Mouse (Mus musculus): ENCODE measurements around the gene Rars. TPM values are rescaled to one million over a fixed set of nuclear protein-coding genes. Genes with fewer than 3 reads are reported as not detected.
A peak's percentile ranks its signal among the peaks of the same experiment; 100 is the strongest.
"Not testable (repeated sequence)": the region's sequence is repeated elsewhere in the genome, so short reads cannot be mapped to it uniquely, and the experiment has no call there.

Gene Rars
- total and polyA plus RNA-seq, 3 experiments: 169 to 338 (median 280) TPM

- H3K4me2 ChIP-seq (ENCODE audit: insufficient read depth, low read depth, poor library complexity, severe bottlenecking); H3K9me3 ChIP-seq (replicated peaks; ENCODE audit: low read length); dilution Hi-C loops (cut with MboI; ENCODE audit: extremely low pct_ligation_motif_present, extremely low pct_unique_long_range_greater_than_20kb, low sequenced_read_pairs); H3K4me3 ChIP-seq (replicated peaks in 1 of 3; ENCODE audit: low read depth in 2 of 3, low read length in 2 of 3, poor library complexity in 1 of 3); H3K27me3 ChIP-seq (replicated peaks); in situ Hi-C loops (cut with MboI; ENCODE audit: low pct_ligation_motif_present, low pct_unique_long_range_greater_than_20kb, low sequenced_read_pairs); H3K79me2 ChIP-seq (replicated peaks; ENCODE audit: control insufficient read depth, extremely low read depth, insufficient read depth, poor library complexity, severe bottlenecking); H3K9ac ChIP-seq (ENCODE audit: insufficient read depth, low read depth): not testable (repeated sequence)
- TF ChIP-seq ETS1 (conservative IDR thresholded peaks at IDR 0.05; ENCODE audit: low read depth, low read length) (peak; percentile 75), ELF1 (IDR thresholded peaks at IDR 0.05; ENCODE audit: low read depth, low read length) (0 out of 2 replicates have a peak, but pooled peaks have one; percentile 40), MEF2A (IDR thresholded peaks at IDR 0.05; ENCODE audit: borderline replicate concordance, low read depth, low read length) (0 out of 2 replicates have a peak, but pooled peaks have one; percentile 10), TCF12 (IDR thresholded peaks at IDR 0.05; ENCODE audit: low read depth, low read length) (peak; percentile 65; the same call in 1 of the 2 replicates)
- Histone ChIP-seq H3K4me1 (ENCODE audit: control insufficient read depth in 1 of 2, insufficient read depth in 2 of 2) (peaks cover 11 to 31% of the 10 kb centered on the region in 2 experiments), H3K36me3 (replicated peaks in 1 of 2; ENCODE audit: control insufficient read depth in 1 of 2, insufficient read depth in 1 of 2, low read length in 1 of 2) (peaks cover 17 to 42% of the 10 kb centered on the region in 2 experiments), H3K27ac (ENCODE audit: insufficient read depth, low read depth) (0 out of 2 replicates have a peak overlapping the region, but pooled peaks have one; percentile 15)
- DNase-seq (ENCODE audit: extremely low read depth): peak; percentile 74
Measured at GRCm38 (mm10) chr11:35792800-35793199, 41.5 kb downstream of the Rars start.

GRCm38 (mm10) chr11:35788443-35788842 lies 45.9 kb downstream of the Rars start:
- Histone ChIP-seq H3K36me3 (replicated peaks in 1 of 2; ENCODE audit: control insufficient read depth in 1 of 2, insufficient read depth in 1 of 2, low read length in 1 of 2) (peaks cover 41 to 74% of the 10 kb centered on the region in 2 experiments), H3K9ac (ENCODE audit: insufficient read depth, low read depth) (no peak overlapping the region), H3K4me1 (ENCODE audit: control insufficient read depth in 1 of 2, insufficient read depth in 2 of 2) (peaks cover 9 to 22% of the 10 kb centered on the region in 2 experiments), H3K4me2 (ENCODE audit: insufficient read depth, low read depth, poor library complexity, severe bottlenecking) (no peak overlapping the region), H3K79me2 (replicated peaks; ENCODE audit: control insufficient read depth, extremely low read depth, insufficient read depth, poor library complexity, severe bottlenecking) (peaks cover 7% of the 10 kb centered on the region), H3K4me3 (replicated peaks in 1 of 3; ENCODE audit: low read depth in 2 of 3, low read length in 2 of 3, poor library complexity in 1 of 3) (no peak overlapping the region), H3K27me3 (replicated peaks) (no peaks in the 10 kb centered on the region), H3K27ac (ENCODE audit: insufficient read depth, low read depth) (no peak overlapping the region), H3K9me3 (replicated peaks; ENCODE audit: low read length) (peaks cover 6% of the 10 kb centered on the region)
- in situ Hi-C loops (cut with MboI; ENCODE audit: low pct_ligation_motif_present, low pct_unique_long_range_greater_than_20kb, low sequenced_read_pairs) (no loop called here), dilution Hi-C loops (cut with MboI; ENCODE audit: extremely low pct_ligation_motif_present, extremely low pct_unique_long_range_greater_than_20kb, low sequenced_read_pairs) (no loop called here)
- no peak for DNase-seq (ENCODE audit: extremely low read depth)
- TF ChIP-seq ETS1 (conservative IDR thresholded peaks at IDR 0.05; ENCODE audit: low read depth, low read length): no peak

GRCm38 (mm10) chr11:35784537-35784936 lies 49.8 kb downstream of the Rars start:
- dilution Hi-C loops (cut with MboI; ENCODE audit: extremely low pct_ligation_motif_present, extremely low pct_unique_long_range_greater_than_20kb, low sequenced_read_pairs): no loop called here
- H3K27ac ChIP-seq (ENCODE audit: insufficient read depth, low read depth): no peak overlapping the region
- DNase-seq (ENCODE audit: extremely low read depth): no peak
- in situ Hi-C loops (cut with MboI; ENCODE audit: low pct_ligation_motif_present, low pct_unique_long_range_greater_than_20kb, low sequenced_read_pairs): no loop called here
- H3K4me3 ChIP-seq (replicated peaks in 1 of 3; ENCODE audit: low read depth in 2 of 3, low read length in 2 of 3, poor library complexity in 1 of 3): no peak overlapping the region
- peaks cover 53 to 84% of the 10 kb centered on the region in 2 experiments for H3K36me3 ChIP-seq (replicated peaks in 1 of 2; ENCODE audit: control insufficient read depth in 1 of 2, insufficient read depth in 1 of 2, low read length in 1 of 2)
- peaks cover 7% of the 10 kb centered on the region for H3K79me2 ChIP-seq (replicated peaks; ENCODE audit: control insufficient read depth, extremely low read depth, insufficient read depth, poor library complexity, severe bottlenecking)
- no peak for TF ChIP-seq KAT2A (IDR thresholded peaks at IDR 0.05; ENCODE audit: insufficient replicate concordance, low read length)
- TF ChIP-seq UBTF (IDR thresholded peaks at IDR 0.05; ENCODE audit: low read depth, low read length): no peak
- no peak for TF ChIP-seq HCFC1 (IDR thresholded peaks at IDR 0.05; ENCODE audit: low read depth, low read length)
- TF ChIP-seq SIN3A (IDR thresholded peaks at IDR 0.05; ENCODE audit: low read length): no peak
- no peak for TF ChIP-seq MEF2A (IDR thresholded peaks at IDR 0.05; ENCODE audit: borderline replicate concordance, low read depth, low read length)
- no peak for TF ChIP-seq BHLHE40 (IDR thresholded peaks at IDR 0.05; ENCODE audit: low read depth, low read length)
- no peak for TF ChIP-seq CTCF (conservative IDR thresholded peaks at IDR 0.05 in 1 of 2, IDR thresholded peaks at IDR 0.05 in 1 of 2; ENCODE audit: low read depth in 2 of 2, low read length in 2 of 2)
- no peak for TF ChIP-seq POLR2A (IDR thresholded peaks at IDR 0.05; ENCODE audit: low read depth, low read length)
- no peak for TF ChIP-seq NELFE (IDR thresholded peaks at IDR 0.05; ENCODE audit: low read depth, low read length)
- TF ChIP-seq POLR2AphosphoS2 (IDR thresholded peaks at IDR 0.05; ENCODE audit: low read depth, low read length): no peak
- TF ChIP-seq USF2 (conservative IDR thresholded peaks at IDR 0.05; ENCODE audit: low read depth, low read length): no peak
- no peak for TF ChIP-seq USF1 (IDR thresholded peaks at IDR 0.05; ENCODE audit: low read depth, low read length)
- no peak for TF ChIP-seq ZC3H11A (IDR thresholded peaks at IDR 0.05; ENCODE audit: low read depth, low read length)
- H3K4me1 ChIP-seq (ENCODE audit: control insufficient read depth in 1 of 2, insufficient read depth in 2 of 2): 0 out of 4 replicates have a peak, but pooled peaks cover 0 to 3% of the 10 kb centered on the region in 2 experiments
- peaks cover 6% of the 10 kb centered on the region for H3K9me3 ChIP-seq (replicated peaks; ENCODE audit: low read length)
- no peak overlapping the region for H3K4me2 ChIP-seq (ENCODE audit: insufficient read depth, low read depth, poor library complexity, severe bottlenecking)
- no peaks in the 10 kb centered on the region for H3K27me3 ChIP-seq (replicated peaks)
- no peak overlapping the region for H3K9ac ChIP-seq (ENCODE audit: insufficient read depth, low read depth)
